Mouse (Mus musculus): ENCODE measurements around the gene Sept6. TPM values are rescaled to one million over a fixed set of nuclear protein-coding genes. Genes with fewer than 3 reads are reported as not detected.

Gene Sept6
- polyA plus RNA-seq, 1 experiment from 2014 or later: 77.6 TPM

DNA sequence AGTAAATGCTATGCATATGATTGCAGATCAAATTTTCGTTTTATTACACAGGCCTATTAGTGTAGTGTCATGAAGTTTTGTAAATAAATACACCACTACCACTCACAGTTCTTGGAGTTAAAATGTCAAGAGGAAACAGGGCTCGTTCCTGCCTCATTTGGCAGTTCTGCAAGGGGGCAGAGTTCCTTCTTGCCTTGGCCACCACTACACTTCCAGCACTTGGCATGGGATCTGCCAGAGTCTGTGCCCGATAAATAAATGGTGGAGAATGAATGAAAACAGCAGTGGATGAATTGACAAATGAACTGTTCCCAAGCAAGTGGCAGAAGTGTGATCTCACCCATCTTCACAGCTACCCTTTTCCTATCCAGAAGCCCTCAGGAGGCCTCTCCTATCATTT lies 6.6 kb downstream of the Sept6 start:
- Histone ChIP-seq H3K4me2 (no peak overlapping the region), H3K9me3 (no peaks in the 10 kb centered on the region), H3K36me3 (replicated peaks) (no peaks in the 10 kb centered on the region), H3K4me3 (no peak overlapping the region), H3K9ac (no peak overlapping the region), H3K27ac (no peak overlapping the region), H3K4me1 (peaks cover 24% of the 10 kb centered on the region), H3K27me3 (replicated peaks) (no peaks in the 10 kb centered on the region)
- ATAC-seq (replicated peaks): no peak
- 73% methylated on average over 3 of the region's 3 CpGs for WGBS

- no peak overlapping the region for H3K4me2 ChIP-seq
- H3K9me3 ChIP-seq: no peaks in the 10 kb centered on the region
- no peaks in the 10 kb centered on the region for H3K27me3 ChIP-seq (replicated peaks)
- H3K9ac ChIP-seq: no peak overlapping the region
- H3K4me1 ChIP-seq: peaks cover 23% of the 10 kb centered on the region
- no peaks in the 10 kb centered on the region for H3K36me3 ChIP-seq (replicated peaks)
- no peak overlapping the region for H3K27ac ChIP-seq
- WGBS: 58% methylated on average over 11 of the region's 11 CpGs
- no peak overlapping the region for H3K4me3 ChIP-seq
- no peak for ATAC-seq (replicated peaks)
Measured at GRCm38 (mm10) chrX:36983654-36984311, 7.8 kb downstream of the Sept6 start.

- Histone ChIP-seq H3K9me3 (no peaks in the 10 kb centered on the region), H3K27ac (no peak overlapping the region), H3K4me2 (no peak overlapping the region), H3K36me3 (replicated peaks) (no peaks in the 10 kb centered on the region), H3K27me3 (replicated peaks) (no peaks in the 10 kb centered on the region), H3K9ac (no peak overlapping the region), H3K4me3 (no peak overlapping the region), H3K4me1 (peaks cover 23% of the 10 kb centered on the region)
- no peak for ATAC-seq (replicated peaks)
- 78% methylated on average over 8 of the region's 8 CpGs for WGBS
Measured at GRCm38 (mm10) chrX:36982892-36983653, 8.5 kb downstream of the Sept6 start.

GRCm38 (mm10) chrX:36980563-36981187 lies 10.9 kb downstream of the Sept6 start:
- H3K27ac ChIP-seq: no peak overlapping the region
- no peak overlapping the region for H3K4me2 ChIP-seq
- H3K36me3 ChIP-seq (replicated peaks): no peaks in the 10 kb centered on the region
- WGBS: 87% methylated on average over 10 of the region's 10 CpGs
- no peak overlapping the region for H3K9ac ChIP-seq
- peaks cover 12% of the 10 kb centered on the region; the same call in 1 of the 2 replicates for H3K4me1 ChIP-seq
- no peaks in the 10 kb centered on the region for H3K9me3 ChIP-seq
- no peaks in the 10 kb centered on the region for H3K27me3 ChIP-seq (replicated peaks)
- no peak for ATAC-seq (replicated peaks)
- H3K4me3 ChIP-seq: no peak overlapping the region

DNA sequence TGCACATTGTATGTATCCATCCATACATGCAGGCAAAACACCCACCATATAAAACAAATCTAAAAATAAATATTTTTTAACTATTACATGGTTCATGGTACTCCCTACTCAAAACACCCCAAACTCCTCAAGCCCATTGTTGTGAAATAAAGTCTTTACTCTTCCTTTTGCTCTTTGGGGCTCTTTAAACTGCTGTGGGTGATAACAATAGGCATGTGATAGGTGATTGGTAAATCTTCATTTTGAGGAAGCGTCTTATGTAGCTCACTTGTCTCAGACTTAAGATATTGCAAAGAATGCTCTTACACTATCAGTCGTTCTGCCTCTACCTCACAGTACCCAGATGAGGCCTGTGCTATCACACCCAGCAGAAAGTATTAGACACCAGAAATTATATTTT lies 13.7 kb downstream of the Sept6 start:
- ATAC-seq (replicated peaks): no peak
- Histone ChIP-seq H3K4me2 (no peak overlapping the region), H3K36me3 (replicated peaks) (no peaks in the 10 kb centered on the region), H3K27me3 (replicated peaks) (no peaks in the 10 kb centered on the region), H3K4me1 (no peaks in the 10 kb centered on the region), H3K27ac (no peak overlapping the region), H3K4me3 (no peak overlapping the region), H3K9ac (no peak overlapping the region), H3K9me3 (no peaks in the 10 kb centered on the region)
- WGBS: 83% methylated on average over 2 of the region's 2 CpGs

DNA sequence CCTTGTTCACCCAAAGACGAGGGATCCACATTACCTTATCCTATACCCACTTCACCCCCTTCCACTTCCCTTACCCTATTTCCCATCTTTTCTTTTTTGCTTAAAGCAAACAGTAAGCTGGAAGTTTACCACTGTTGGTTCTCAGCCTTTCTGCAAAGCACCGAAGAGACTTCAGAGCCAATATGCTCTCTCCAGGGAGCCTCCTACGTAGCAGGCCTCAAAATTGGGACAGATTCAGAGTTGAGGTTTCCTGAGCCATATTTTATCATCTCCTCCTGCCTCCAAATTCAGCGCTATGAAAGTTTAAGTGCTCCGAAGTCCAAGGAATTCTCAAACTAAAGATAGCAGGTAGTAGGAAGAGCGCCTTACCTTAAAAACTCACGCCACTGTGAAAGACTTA lies 14.6 kb downstream of the Sept6 start:
- no peaks in the 10 kb centered on the region for H3K27me3 ChIP-seq (replicated peaks)
- H3K36me3 ChIP-seq (replicated peaks): no peaks in the 10 kb centered on the region
- ATAC-seq (replicated peaks): no peak
- H3K9ac ChIP-seq: no peak overlapping the region
- no peaks in the 10 kb centered on the region for H3K9me3 ChIP-seq
- H3K4me2 ChIP-seq: no peak overlapping the region
- H3K4me3 ChIP-seq: no peak overlapping the region
- H3K27ac ChIP-seq: no peak overlapping the region
- 85% methylated on average over 7 of the region's 7 CpGs for WGBS
- H3K4me1 ChIP-seq: no peaks in the 10 kb centered on the region

DNA sequence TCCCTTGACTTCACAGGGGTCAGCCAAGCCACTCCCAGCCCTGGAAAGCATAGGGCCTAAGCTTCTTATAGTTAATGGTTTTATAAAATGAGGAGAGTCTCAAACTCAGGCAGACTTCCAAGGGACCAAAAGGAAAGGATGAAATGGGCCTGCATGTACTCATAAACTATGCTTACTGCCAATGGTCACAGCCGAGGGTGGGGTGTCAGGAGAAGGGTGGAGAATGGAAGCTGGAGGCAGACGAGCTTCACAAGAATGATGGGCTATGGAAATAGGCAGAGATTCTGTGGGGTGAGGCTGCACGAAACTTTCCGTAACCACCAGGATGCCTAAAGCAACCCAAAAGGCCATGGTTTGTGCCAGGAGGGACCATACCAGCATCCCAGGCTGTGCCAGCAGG lies 15.3 kb downstream of the Sept6 start:
- no peaks in the 10 kb centered on the region for H3K27me3 ChIP-seq (replicated peaks)
- no peak overlapping the region for H3K4me2 ChIP-seq
- H3K9ac ChIP-seq: no peak overlapping the region
- H3K27ac ChIP-seq: no peak overlapping the region
- no peaks in the 10 kb centered on the region for H3K36me3 ChIP-seq (replicated peaks)
- H3K4me3 ChIP-seq: no peak overlapping the region
- WGBS: 88% methylated on average over 4 of the region's 4 CpGs
- no peaks in the 10 kb centered on the region for H3K4me1 ChIP-seq
- no peak for ATAC-seq (replicated peaks)
- no peaks in the 10 kb centered on the region for H3K9me3 ChIP-seq

DNA sequence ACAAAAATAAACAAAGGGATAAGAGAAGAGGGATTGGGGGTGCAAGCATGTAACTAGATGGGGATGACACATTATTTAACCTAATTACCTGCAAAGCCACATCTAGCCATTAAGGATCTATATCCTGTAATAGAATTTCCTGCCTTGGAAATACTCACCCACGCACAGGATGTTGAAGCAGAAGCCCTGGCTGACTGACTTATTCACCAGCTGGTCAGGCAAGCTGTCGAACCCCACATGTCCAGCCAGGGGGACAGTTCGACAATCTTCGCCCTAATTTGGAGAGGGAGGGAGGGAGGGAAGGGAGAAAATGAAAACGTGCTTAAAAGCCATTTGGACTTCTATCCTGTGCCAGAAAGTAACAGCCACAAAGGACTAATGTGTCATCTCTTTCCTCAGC lies 16.7 kb downstream of the Sept6 start:
- ATAC-seq (replicated peaks): no peak

GRCm38 (mm10) chrX:36972951-36973471 lies 18.6 kb downstream of the Sept6 start:
- 75% methylated on average over 5 of the region's 5 CpGs for WGBS
- no peak for ATAC-seq (replicated peaks)
- Histone ChIP-seq H3K4me1 (no peaks in the 10 kb centered on the region), H3K27ac (no peak overlapping the region), H3K36me3 (replicated peaks) (no peaks in the 10 kb centered on the region), H3K9ac (no peak overlapping the region), H3K4me3 (no peak overlapping the region), H3K27me3 (replicated peaks) (no peaks in the 10 kb centered on the region), H3K4me2 (no peak overlapping the region), H3K9me3 (no peaks in the 10 kb centered on the region)

More for the DNA sequence above, 16.7 kb downstream of the Sept6 start:
- H3K27ac ChIP-seq: no peak overlapping the region
- no peaks in the 10 kb centered on the region for H3K36me3 ChIP-seq (replicated peaks)
- H3K4me3 ChIP-seq: no peak overlapping the region
- no peak overlapping the region for H3K9ac ChIP-seq
- 71% methylated on average over 5 of the region's 5 CpGs for WGBS
- no peak overlapping the region for H3K4me2 ChIP-seq
- H3K4me1 ChIP-seq: no peaks in the 10 kb centered on the region
- no peaks in the 10 kb centered on the region for H3K9me3 ChIP-seq
- no peaks in the 10 kb centered on the region for H3K27me3 ChIP-seq (replicated peaks)

DNA sequence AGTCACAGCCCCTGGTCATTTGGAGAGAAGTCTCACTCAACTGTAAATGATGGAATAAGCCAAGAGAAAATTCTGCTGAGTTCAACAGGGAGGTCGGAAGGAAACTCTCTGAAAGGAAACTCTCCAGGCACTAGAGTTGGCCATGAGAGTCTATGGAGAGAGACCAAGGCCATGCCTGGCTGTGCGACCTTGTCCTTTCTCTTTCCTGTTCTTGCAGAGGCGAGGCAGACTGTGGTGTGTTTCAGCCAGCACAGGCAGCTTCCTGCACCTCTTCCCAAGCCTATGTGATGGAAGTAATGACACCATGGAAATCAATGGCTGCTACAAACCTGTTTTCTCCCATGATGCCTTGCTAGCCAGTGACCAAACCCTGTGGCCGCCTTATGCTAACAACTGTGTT lies 20.4 kb downstream of the Sept6 start:
- Histone ChIP-seq H3K9ac (no peak overlapping the region), H3K4me2 (no peak overlapping the region), H3K27ac (no peak overlapping the region), H3K4me3 (no peak overlapping the region), H3K27me3 (replicated peaks) (no peaks in the 10 kb centered on the region), H3K9me3 (no peaks in the 10 kb centered on the region), H3K4me1 (no peaks in the 10 kb centered on the region), H3K36me3 (replicated peaks) (no peaks in the 10 kb centered on the region)
- WGBS: 80% methylated on average over 4 of the region's 4 CpGs
- no peak for ATAC-seq (replicated peaks)

DNA sequence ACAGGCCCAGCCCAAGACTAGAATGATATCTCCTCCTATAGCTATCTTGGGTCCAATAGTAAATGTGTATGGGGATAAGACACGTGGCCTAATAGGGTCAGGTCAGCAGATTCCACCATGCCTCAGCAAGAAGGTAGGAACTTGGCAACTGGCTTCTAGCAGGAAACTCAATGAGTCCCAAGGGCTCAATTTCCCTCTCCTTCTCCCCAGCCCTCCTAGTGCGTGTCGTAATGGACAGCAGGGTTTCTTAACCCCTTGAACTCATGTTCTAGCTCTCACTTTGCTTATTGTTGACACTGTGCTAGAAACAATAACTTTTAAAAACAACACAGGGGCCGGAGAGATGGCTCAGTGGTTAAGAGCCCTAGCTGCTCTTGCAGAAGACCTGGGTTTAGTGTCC lies 22.1 kb downstream of the Sept6 start:
- Histone ChIP-seq H3K4me3 (no peak overlapping the region), H3K4me1 (no peaks in the 10 kb centered on the region), H3K9me3 (no peaks in the 10 kb centered on the region), H3K36me3 (replicated peaks) (no peaks in the 10 kb centered on the region), H3K9ac (no peak overlapping the region), H3K27ac (no peak overlapping the region), H3K27me3 (replicated peaks) (no peaks in the 10 kb centered on the region), H3K4me2 (no peak overlapping the region)
- no peak for ATAC-seq (replicated peaks)
- WGBS: 80% methylated on average over 4 of the region's 4 CpGs

DNA sequence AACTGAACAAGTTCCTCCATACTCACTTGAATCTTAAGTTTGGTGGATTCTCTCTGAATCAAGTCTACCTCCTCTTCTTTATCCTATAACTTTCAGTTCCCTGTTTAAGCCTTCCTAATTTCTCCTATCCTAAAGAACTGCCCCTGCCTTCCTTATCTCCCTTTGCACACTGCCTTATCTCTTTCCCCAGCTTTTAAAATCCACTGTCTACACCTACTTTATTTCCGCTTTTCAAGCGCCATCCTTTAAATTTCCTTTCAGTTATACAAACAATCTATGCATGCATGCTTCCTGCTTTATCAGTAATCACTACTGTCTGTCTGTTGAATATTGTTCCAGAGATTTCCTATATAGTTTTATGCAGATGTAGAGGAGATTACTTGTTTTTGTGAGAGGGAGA lies 34.9 kb downstream of the Sept6 start:
- Histone ChIP-seq H3K4me1 (no peaks in the 10 kb centered on the region), H3K4me2 (no peak overlapping the region), H3K27ac (no peak overlapping the region), H3K27me3 (replicated peaks) (no peaks in the 10 kb centered on the region), H3K36me3 (replicated peaks) (no peaks in the 10 kb centered on the region), H3K4me3 (no peak overlapping the region), H3K9ac (no peak overlapping the region), H3K9me3 (no peaks in the 10 kb centered on the region)
- WGBS: 89% methylated on average over 2 of the region's 2 CpGs
- no peak for ATAC-seq (replicated peaks)
